Mouse (Mus musculus): ENCODE data around the gene Foxr1.

DNA sequence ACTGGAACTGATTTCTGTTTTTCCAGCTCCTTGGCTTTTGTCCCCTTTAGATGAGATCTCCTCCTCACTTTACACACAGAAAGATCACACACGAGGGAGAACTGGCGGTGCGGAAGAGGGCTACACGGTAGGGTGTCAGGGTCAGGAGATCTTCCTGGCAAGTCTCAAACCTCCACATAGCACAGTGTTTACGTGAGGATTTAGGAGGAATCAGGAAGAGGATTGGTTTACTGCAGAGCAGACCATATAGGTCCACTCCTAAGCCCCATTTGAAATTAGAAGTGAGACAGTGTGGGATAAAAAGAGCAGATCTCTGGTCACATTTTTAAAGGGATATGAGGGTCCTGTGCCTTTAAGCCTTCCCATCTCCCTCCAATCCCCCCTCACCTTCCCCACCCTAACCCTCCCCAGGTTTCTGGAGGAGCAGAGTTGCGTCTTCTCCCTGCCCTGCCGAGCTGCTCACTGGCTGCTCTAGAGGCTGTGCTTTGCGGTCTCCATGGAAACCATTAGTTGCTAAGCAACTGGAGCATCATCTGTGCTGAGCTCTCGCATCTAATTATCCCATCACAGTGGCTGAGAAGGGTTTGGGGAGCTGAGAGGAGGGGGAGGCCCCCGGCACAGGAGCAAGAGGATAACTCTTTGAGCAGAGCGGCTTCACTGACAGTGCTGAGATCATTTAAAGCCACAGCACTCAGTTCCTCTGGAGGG, 16.3 kb upstream of the Foxr1 start:
- TF ChIP-seq GATA1 (IDR thresholded peaks at IDR 0.05; ENCODE audit: low read length) (no peak), TAL1 (IDR thresholded peaks at IDR 0.05; ENCODE audit: low read length) (no peak)

Data from erythroblast, embryonic 14.5 days (primary cell).